Mouse (Mus musculus): ENCODE results near the gene Nav2.

DNA sequence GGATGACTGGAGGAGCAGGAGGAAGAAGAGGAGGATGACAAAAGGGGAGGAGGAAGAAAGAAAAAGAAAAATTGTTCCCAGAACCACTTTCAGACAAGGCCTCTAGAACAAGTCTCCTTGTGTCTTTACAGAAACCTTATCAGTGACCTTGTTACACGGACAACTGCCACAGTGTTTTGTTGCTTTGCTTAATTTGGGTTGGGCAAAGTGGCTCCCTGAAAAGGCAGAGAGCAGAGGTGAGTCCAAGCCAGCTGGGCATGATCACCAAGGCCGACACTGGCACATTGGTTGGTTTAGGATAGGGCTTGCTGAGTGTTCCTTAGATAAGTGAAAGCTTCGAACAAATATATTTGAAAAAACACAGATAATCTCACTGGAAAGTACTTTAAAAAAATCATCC is 327.3 kb downstream of the Nav2 start:
- TF ChIP-seq CTCF (conservative IDR thresholded peaks at IDR 0.05 in 1 of 2, IDR thresholded peaks at IDR 0.05 in 1 of 2; ENCODE audit: low read depth in 2 of 2, low read length in 2 of 2) (no peak), BHLHE40 (IDR thresholded peaks at IDR 0.05; ENCODE audit: low read depth, low read length) (no peak), MAX (IDR thresholded peaks at IDR 0.05; ENCODE audit: low read length) (no peak)
